Mouse (Mus musculus): Measurements from ENCODE around the gene Prtg.

The Prtg gene

DNA sequence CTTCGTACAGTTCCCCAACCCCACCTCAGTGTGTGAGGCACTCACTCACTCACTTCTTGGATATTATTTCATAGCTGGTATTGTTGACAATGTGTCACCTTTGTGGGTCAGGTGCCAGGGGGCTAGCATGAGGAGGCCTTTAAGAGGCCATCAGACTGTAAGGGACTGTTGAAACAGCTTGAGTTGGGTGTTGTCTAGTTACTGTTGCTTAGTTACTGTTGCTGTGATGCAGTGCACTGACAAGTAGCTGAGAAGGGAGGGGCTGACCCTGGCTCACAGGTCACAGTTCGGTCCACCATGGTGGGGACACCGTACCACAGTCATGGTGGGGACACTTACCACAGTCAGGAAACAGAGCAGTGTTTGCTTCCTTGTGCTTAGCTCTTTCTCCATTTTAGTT is 116.4 kb downstream of the Prtg start:
- no peak for DNase-seq

DNA sequence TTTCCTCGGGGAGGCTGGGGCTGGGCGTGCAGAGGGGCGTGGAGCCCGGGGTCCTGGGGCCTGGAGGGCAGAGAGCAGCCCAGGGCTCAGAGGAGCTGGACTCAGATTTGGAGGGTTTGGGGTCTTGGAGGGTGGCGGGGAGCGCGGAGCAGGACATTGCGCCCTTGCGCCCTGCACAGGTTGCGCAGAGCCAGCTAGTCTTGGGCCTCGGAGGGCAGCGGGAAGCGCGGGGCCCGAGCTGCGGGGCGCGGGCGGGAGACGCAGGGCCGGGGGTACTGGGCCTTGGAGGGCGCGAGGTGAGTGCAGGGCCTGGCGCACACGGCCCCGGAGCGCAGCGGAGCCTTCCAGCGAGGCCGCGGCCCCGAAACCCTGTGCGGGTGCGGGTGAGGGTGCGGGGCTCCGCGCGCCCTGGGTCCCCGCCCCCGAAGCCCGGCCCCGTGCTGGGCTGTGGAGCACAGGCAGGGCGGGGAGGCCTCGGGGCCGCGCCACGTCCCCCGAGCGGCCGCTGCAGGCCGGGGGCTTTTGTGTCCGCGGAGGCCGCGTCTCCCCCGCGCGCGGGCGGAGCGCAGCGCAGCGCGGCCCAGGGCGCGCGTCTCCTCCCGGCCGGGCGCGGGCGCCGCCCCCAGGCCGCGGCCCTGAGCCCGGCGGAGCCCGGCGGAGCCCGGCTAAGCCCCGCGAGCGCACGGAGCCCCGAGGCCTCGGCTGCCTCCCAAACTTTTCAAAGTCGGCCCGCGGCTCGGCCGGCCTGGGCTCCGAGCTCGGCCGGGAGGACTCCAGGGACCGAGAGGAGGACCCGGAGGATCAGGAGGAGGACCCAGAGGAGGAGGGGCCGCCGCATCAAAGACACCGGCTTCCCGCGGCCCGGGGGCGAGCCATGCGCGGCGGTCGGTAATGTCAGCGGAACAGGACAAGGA is 118.6 kb downstream of the Prtg start, which contains the start of gene Pygo1:
Gene Pygo1, plus strand, starts transcription at position 625 of the 914 bp plus-strand sequence.
- peak in 1 of 2 experiments; percentile 20 for DNase-seq

DNA sequence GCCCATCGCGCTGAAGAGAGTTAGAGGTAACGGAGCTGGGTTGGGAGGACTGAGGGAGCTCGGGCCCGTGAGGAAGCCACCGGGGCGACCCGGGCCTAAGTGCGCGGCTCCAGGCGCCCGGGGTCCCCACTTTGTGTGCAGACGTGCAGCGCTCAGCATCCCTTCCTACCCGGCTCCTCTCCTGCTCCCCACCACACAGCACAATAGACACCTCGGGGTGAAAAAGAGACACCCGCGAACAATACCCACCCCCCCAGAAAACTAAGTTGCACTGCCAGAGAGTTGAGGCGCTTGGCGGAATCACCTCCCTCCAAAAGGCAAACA is 119.2 kb downstream of the Prtg start:
- no peak for DNase-seq

DNA sequence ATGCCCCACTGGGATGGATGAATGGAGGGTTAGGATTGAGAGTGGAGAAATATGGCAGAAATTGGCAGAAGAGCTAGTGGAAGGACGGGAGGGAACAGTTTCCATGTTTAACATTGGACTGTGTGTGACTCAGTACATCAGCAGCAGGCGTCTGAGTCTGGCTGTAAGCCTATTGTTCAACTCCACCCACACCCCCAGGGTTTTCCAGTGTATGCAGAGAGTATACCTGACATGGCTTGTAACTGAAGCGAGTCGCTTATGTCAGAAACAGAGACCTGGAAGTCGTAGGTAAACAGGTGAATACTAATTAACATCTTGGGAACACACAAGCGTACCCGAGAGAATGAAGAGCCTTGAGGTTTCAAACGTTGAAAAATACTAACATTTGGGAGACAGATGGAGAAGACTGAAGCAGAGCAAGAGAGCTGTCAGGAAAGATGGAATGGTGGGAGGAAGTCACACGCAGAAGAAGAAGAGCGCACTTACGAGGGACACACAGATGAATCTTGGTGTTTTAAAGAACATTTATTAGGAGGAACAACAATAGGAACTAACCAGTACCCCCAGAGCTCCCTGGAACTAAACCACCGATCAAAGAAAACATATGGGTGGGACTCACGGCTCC is 124.6 kb downstream of the Prtg start:
- DNase-seq, result no peak

DNA sequence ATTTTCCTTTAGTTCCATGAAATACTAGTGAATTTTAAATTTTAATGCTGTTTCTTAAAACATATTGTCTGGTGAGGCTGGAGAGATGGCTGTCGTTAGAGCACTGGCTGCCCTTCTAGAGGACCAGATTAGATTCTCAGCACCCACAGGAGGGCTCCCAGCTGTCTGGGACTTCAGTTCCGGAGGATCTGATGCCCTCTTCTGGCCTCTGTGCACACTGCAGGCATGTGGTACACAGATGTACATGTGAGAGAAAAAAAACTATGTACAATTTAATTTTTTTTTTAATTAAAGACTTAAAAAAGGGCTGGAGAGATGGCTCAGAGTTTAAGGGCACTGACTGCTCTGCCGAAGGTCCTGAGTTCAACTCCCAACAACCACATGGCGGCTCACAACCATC is 128.6 kb downstream of the Prtg start:
- no peak for DNase-seq

DNA sequence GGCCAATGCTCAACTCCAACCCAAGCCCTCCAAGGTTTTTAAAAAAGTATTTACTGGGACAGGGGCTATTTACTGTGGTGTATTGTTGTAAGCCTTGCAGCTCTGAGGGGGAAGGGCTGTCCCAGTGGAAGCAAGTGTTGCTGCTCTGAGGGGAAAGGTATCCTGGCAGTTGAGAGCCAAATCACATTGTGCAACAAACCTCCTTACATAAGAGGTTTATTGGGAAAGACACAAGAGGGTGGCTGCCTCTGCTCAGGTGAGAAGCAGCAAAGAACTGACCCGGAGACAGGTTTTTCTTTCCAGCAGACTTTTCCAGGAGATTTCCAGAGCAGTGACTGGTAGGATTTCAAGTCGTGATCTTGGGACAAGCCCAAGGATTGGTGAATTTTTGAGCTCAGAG is 129.6 kb downstream of the Prtg start:
- no peak for DNase-seq

DNA sequence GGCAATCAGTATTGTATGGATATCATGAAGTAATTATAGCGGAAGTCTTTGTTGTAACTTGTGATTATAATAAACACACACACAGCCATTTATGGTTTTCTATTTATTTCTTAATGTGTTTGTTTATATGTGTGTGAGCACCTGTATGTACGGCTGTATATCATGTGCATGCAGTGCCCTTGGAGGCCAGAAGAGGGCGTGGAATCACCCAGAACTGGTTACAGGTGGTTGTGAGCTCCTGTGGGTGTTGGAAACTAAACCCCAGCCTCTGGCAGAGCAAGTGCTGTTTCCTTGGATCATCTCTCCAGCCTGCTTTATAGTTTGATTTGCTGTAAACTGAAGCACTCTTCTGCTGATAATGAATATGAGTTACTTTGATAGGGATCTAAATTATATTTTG is 136.8 kb downstream of the Prtg start:
- peak in 1 of 2 experiments; percentile 7 for DNase-seq

DNA sequence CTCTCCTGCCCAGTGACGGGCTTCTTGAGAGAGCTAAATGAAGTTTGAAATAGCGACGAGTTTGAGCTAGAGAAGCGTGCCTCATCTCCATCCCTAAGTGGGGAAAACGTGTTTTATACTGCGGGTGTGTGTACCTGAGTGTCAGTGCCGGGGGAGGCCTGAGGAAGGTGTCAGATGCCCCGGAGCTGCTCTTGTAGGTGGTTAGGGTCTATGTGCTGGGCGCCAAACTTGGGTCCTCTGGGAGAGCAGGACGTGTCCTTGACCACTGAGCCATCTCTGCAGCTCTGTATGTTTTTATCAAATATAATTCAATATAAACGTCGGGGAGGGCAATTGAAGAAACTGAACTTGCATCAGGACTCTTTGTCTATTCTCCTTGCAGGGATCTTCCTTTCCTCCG is 137.6 kb downstream of the Prtg start:
- no peak for DNase-seq

DNA sequence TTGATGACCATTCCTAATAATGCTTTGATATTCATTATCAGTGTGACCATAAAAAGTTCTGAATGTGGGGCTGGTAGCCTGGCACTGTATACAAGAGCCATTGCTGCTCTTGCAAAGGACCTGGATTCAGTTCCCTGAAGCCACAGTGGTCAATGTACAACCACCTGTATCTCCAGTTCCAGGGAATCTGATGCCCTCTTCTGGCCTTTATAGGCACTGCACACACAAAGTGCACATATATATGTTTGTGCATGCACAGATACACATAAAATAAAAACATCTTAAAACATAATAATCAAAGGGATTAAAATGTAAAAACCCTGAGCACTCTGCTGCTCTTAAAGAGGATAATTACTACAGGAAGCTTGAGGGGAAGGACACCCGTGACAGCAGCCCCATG is 140.3 kb downstream of the Prtg start:
- DNase-seq, result no peak

DNA sequence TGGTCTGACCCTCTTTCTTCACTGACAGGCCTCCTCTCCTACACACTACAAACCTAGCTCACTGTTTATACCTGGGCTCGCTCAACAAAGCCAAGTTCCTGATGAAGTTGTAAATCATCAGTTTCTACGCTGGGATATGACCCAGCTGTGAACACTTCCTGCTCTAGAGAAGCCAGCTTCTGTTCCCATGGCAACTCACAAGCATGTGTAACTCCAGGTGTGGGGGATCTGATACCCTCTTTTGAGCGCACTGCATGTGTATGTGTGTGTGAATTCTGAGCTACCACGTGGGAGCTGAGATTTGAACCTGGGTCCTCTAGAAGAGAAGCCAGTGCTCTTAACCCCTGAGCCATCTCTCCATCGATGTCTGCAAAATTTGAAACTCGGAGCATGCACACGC is 142.9 kb downstream of the Prtg start:
- no peak for DNase-seq

DNA sequence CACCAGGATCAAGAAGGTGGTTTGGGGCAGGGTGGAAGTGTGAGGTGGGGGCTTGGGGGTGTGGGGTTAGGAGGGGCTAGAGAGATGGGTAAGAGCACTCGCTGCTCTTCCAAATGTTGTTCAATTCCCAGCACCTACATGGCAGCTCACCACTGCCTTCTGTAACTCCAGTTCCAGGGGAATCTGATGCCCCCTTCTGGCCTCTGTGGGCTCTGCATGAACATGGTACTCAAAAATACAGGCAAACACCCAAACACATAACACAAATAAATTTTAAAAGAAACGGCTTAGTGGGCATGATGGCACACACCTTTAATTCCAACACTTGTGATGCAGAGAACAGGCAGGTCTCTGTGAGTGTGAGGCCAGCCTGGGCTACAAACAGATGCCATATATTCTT is 148.1 kb downstream of the Prtg start:
- DNase-seq, result peak; percentile 24 to 38

DNA sequence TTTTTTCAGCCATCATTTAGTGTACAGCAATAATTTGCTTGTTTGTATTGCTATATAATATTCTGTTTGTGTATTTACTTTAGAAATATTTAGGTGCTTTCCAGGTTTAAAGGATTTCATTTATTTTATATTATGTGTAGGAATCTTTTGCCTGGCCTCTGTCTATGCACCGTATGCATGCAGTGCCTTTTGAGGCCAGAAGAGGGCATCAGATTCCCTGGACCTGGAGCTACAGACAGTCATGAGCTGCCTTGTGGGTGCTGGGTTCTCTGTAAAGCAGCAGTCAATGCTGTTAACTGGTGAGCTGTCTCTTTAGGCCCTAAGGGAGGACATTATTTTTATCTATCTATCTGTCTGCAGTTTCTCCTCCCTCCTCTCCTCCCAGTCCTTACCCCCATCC is 148.9 kb downstream of the Prtg start:
- DNase-seq, result peak; percentile 54 to 59

DNA sequence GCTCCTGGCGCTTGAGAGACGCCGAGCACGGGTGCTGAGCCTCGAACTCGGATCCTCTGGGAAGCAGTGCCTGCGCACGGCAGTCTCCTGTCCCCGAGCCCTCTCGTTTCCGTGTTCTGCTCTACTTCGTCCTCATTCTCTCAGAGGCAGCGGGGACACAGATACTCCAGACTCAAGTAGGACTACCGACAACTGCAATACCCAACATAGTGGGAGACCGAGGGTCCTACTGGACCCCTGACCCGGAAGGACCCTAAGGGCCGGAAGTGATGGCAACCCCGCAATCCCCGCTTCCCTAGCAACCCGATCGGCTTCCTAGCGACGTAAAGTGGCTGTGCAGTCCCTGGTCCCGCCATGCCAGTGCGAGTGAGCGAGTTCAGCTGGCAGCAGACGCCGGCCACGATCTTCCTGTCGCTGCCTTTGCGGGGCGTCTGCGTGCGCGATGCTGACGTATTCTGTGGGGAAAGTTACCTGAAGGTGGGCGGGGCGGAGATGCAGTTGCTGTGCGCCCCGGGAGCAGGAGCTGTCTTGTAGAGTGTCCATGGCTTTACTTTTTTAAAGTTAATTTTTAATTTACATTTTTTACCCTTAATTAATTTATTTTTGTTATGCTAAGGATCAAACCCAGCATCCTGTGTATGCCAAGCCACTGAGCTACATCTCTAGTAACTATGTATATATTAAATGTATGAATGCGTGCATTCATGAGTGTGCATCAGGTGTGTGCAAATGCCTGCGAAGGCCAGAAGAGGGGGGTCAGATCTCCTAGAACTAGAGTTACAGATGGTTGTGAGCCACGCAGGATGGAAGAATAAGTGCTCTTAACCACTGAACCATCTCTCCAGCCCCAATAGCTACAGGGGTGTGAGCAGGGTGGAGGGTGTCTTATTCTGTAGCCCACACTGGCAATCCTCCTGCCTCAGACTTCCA is 152.1 kb downstream of the Prtg start, which contains the start of the genes Dyx1c1 and Gm44503:
Gene Dyx1c1, plus strand, starts transcription at position 265 of the 930 bp plus-strand sequence.
Gene Gm44503, plus strand, starts transcription at position 332 of the 930 bp plus-strand sequence.
- peak; percentile 73 to 84 for DNase-seq

DNA sequence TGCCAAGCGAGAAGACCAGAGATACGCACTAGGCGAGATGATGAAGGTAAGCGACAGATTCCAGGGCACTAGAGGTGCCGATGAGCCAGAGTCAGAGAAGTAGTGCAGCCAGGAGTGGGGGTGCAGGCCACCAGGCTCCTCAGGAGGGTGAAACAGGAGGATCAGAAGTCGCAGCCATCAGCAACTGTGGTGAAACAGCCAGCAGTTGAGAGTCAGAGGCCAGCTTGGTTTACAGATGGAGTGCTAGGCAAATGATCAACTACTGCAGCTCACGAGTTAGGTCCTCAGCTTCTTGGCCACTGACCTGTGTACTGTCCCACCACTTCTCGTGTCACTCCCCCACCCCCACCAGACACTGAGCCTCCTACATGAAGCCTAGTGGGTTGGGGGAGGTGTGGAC is 154.7 kb downstream of the Prtg start:
- DNase-seq, result peak; percentile 5 to 18

DNA sequence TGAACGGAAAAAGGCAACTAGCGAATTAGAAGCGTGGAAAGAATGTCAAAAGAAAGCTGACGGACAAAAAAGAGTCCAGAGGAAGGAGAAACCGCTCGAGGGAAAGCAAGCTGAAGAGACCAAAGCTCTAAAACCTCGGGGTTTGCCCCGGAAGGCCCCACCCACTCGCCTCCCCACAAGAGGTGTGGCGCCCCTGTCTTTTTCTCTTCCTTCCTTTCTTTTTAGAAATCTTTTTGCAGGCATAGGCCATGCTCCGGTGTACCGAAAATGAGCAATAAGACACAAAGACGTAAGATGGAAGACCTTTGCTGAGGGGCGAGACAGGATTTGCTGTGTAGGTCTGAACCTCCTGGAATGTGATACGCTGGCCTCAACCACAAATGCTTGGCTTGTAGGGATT is 155.3 kb downstream of the Prtg start:
- peak; percentile 75 to 77 for DNase-seq

Data from thymus, postnatal 36 days (tissue).